In the genomic region with DNA sequence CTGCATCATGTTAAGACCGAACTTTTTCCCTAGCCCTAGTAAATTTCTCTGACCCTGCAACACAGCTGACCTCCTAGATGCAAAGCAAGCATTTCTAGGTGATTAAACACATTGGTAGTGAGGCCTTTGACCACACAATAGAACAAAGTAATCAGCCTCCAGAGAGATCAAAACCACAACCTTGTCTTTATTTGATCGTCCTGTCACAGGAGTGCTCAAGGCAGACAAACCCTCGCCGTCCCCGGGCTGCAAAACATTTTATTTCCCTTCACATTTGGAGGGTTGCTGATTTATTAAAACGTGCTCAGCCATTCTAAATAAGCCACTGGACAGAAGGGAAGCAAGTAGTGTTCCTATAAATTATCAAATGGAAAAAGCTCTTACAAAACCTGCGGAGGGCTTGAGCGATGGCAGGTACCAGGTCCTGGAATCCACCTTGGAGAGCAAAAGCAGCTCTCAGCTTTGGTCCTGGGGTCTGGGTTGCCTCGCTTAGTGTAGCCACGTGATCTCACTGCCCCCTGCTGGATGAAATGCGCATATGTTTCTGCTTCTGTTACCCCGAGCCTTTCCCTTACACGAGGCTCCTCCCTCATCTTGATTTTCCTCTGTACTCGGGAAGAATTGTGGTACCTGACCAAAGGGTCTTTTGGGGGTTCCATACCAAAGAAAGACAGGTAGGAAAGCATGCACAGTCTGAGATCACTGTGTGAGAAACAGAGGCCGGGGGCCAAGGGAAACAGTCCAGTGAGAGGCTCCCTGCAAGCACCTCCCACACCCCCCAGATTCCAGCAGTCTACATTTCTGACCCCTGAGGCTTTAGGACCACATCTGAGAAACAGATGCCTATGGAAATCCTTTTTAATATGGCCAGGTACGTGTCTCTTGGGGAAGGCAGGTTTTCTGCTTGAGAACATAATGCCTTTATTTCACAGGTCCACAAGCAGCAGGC, we compare ENCODE assay signal across 9 mouse cellular contexts.
DNase-seq lines count a peak whose midpoint lies in the region; ATAC-seq and TF ChIP-seq lines count a peak whose summit lies in the region.
"Had no signal": no experiment of that assay in that cellular context is flagged by ENCODE, and none has a peak within 500 bp of the region (broad histone marks: within the 10 kb centered on the region; RNA-seq: fewer than 3 reads in every experiment).

No protein-coding gene starts in this region.

- 10% methylated on average over 16 of the region's 16 CpGs for WGBS in cerebellum, adult 2 months
- WGBS in lung, embryonic 14.5 days, result 20% methylated on average over 16 of the region's 16 CpGs

- no peak overlapping the region for H3K27ac ChIP-seq in ES-E14 (ENCODE audit: insufficient read depth, low read depth, low read length, poor library complexity, severe bottlenecking)
- H3K27ac ChIP-seq in cerebellum, adult 2 months (ENCODE audit: insufficient read depth, low read length), result no peak overlapping the region
- H3K27ac ChIP-seq in lung, embryonic 14.5 days (ENCODE audit: low read depth), result no peak overlapping the region

- DNase-seq in ES-E14 (ENCODE audit: low read depth, low spot score), result peak; percentile 75
- DNase-seq in cerebellum, adult 2 months, result peak; percentile 54 to 65
- DNase-seq in layer of hippocampus, adult 8-10 months (ENCODE audit: low spot score in 2 of 2), result peak; percentile 60 to 84
- peak; percentile 95 for DNase-seq in lung, embryonic 14.5 days
- DNase-seq in ovary, postnatal 36 days (ENCODE audit: low spot score), result peak; percentile 72
- peak; percentile 39 to 55 for DNase-seq in urinary bladder, adult 18-20 months (ENCODE audit: low spot score in 2 of 2)

- peak; percentile 88 for TF ChIP-seq CTCF in cerebellum, adult 2 months (IDR thresholded peaks at IDR 0.05; ENCODE audit: borderline replicate concordance, insufficient read depth, low read depth, low read length)
- peak; percentile 99 for TF ChIP-seq CTCF in lung, embryonic 14.5 days (IDR thresholded peaks at IDR 0.05; ENCODE audit: low read depth)

- no peaks in the 10 kb centered on the region for H3K4me1 ChIP-seq in ES-E14 (ENCODE audit: control insufficient read depth in 2 of 2, insufficient read depth in 2 of 2, low read length in 2 of 2, poor library complexity in 1 of 2)
- H3K4me1 ChIP-seq in cerebellum, adult 2 months (ENCODE audit: control insufficient read depth, insufficient read depth, low read length), result no peaks in the 10 kb centered on the region
- H3K4me1 ChIP-seq in lung, embryonic 14.5 days (ENCODE audit: insufficient read depth), result no peaks in the 10 kb centered on the region

- no peak overlapping the region for H3K9ac ChIP-seq in ES-E14 (ENCODE audit: insufficient read depth, low read depth, low read length, poor library complexity, severe bottlenecking)
- H3K9ac ChIP-seq in lung, embryonic 14.5 days, result no peak overlapping the region

- peak; percentile 84 for ATAC-seq in frontal cortex, adult (ENCODE audit: low TSS enrichment)
- ATAC-seq in hematopoietic stem cell, adult 5-6 weeks (replicated peaks in 1 of 2; ENCODE audit: insufficient read depth in 1 of 2, low FRiP score in 2 of 2, low TSS enrichment in 1 of 2, low read depth in 1 of 2, poor library complexity in 2 of 2, severe bottlenecking in 2 of 2), result peak; percentile 93 to 97
- peak; percentile 96 for ATAC-seq in lung, embryonic 14.5 days (ENCODE audit: insufficient read depth)

- no peaks in the 10 kb centered on the region for H3K36me3 ChIP-seq in ES-E14 (ENCODE audit: control insufficient read depth, insufficient read depth, low read length, poor library complexity, severe bottlenecking)
- H3K36me3 ChIP-seq in lung, embryonic 14.5 days (ENCODE audit: insufficient read depth), result no peaks in the 10 kb centered on the region

- H3K4me2 ChIP-seq in lung, embryonic 14.5 days, result peak overlapping the region; percentile 48

- in situ Hi-C loops in ES-E14 (cut with MboI; ENCODE audit: low sequenced_read_pairs in 2 of 2, unreplicated experiment in 2 of 2), result no loop called here

- TF ChIP-seq POLR2A in cerebellum, adult 2 months (IDR thresholded peaks at IDR 0.05; ENCODE audit: borderline replicate concordance, insufficient read depth, low read length), result no peak

- no peaks in the 10 kb centered on the region for H3K27me3 ChIP-seq in cerebellum, adult 2 months (ENCODE audit: control insufficient read depth, insufficient read depth, low read length)
- no peaks in the 10 kb centered on the region for H3K27me3 ChIP-seq in lung, embryonic 14.5 days (ENCODE audit: insufficient read depth, low read length)

- H3K9me3 ChIP-seq in ES-E14 (ENCODE audit: control insufficient read depth, insufficient read depth, low read depth, low read length), result no peaks in the 10 kb centered on the region
- no peaks in the 10 kb centered on the region for H3K9me3 ChIP-seq in lung, embryonic 14.5 days (ENCODE audit: low read depth, low read length)

- no peak overlapping the region for H3K4me3 ChIP-seq in ES-E14 (ENCODE audit: insufficient read depth in 1 of 2, low read depth in 1 of 2, low read length in 2 of 2, poor library complexity in 1 of 2, severe bottlenecking in 1 of 2)
- peak overlapping the region; percentile 14 for H3K4me3 ChIP-seq in cerebellum, adult 2 months (replicated peaks; ENCODE audit: insufficient read depth, low read depth, low read length)
- H3K4me3 ChIP-seq in lung, embryonic 14.5 days (ENCODE audit: low read depth, low read length), result no peak overlapping the region
- H3K4me3 ChIP-seq: erythroblast, embryonic 14.5 days had no signal

TF ChIP-seq in ES-E14, 5 proteins besides CTCF, POLR2A, EP300 and RAD21:
- peak; percentile 69; the same call in 1 of the 2 replicates for TF ChIP-seq ZC3H11A (IDR thresholded peaks at IDR 0.05; ENCODE audit: borderline replicate concordance, low read depth, low read length)
- no peak for TF ChIP-seq MAFK (IDR thresholded peaks at IDR 0.05; ENCODE audit: insufficient read depth, low read depth, low read length)
